Mouse (Mus musculus): ENCODE data around the gene Tekt3. TPM values are rescaled to one million over a fixed set of nuclear protein-coding genes. Genes with fewer than 3 reads are reported as not detected.

The Tekt3 gene
- polyA plus RNA-seq (2012; rRNA removed) = 0.72 and 1.0 TPM in 2 replicates

DNA sequence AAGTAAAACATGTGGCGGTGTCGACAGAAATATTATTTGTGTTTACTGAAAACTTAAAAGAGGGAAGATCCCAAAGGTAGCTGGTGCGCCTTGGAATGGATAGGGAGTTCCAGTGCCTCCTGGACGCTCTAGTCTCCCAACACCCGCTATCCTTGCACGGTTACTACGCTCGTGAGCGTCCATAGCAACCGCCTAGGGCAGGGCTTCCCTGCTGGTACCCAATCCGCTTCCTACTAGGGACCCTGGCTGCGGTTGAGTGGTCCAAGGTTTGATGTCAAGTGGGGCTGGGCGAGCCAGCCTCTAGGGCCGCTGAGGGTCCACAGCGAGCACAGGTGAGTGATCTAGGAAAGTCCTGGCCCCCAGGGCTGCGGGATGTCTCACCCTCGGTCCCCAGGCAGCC is at the start of gene Tekt3:
Tekt3 (plus strand) TSS at position 209 of the 400 bp plus-strand sequence.

GRCm38 (mm10) chr11:63128784-63129183 is 67.3 kb downstream of the Tekt3 start, which contains the start of gene Pmp22:
TSS of gene Pmp22 (plus strand) at chr11:63128982.

Other genes with a start within 250 kb of the Tekt3 start
- gene Trim16, start 241.4 kb upstream of the Tekt3 start, polyA plus RNA-seq (2012; rRNA removed) = 3.5 and 3.6 TPM in 2 replicates
- 0.40 and 0.48 TPM in 2 replicates for gene Fbxw10, start 214.6 kb upstream of the Tekt3 start, polyA plus RNA-seq (2012; rRNA removed)
- gene Tvp23b, start 182.2 kb upstream of the Tekt3 start, polyA plus RNA-seq (2012; rRNA removed) = 10.6 and 10.8 TPM in 2 replicates
- gene Cdrt4, start 110.5 kb upstream of the Tekt3 start, polyA plus RNA-seq (2012; rRNA removed) = not detected in 2 replicates
- 95.7 and 101 TPM in 2 replicates for gene Pmp22, start 67.3 kb downstream of the Tekt3 start, polyA plus RNA-seq (2012; rRNA removed)

Measured in ovary, adult 2 months (tissue).